Mouse (Mus musculus) megakaryocyte-erythroid progenitor cell, adult 5-6 weeks (primary cell): Measurements from ENCODE around the gene Ddhd1. TPM values are rescaled to one million over a fixed set of nuclear protein-coding genes. Genes with fewer than 3 reads are reported as not detected.

Experiments used
- ATAC-seq: replicated peaks from 2 replicates; pipeline ENCODE4 v1.8.0; 2016; ENCODE audit warnings: mild to moderate bottlenecking, inconsistent platforms; ENCODE audit not compliant: severe bottlenecking, poor library complexity, low FRiP score, low TSS enrichment
- total RNA-seq, 2 experiments: library from RNA; stranded (forward) in 1 of 2; stranded (reverse) in 1 of 2; fragments of 200-1000, 215-1000 nt in 1 of 2; fragments of >200 nt in 1 of 2; fragmentation: Nextera tagmentation in 1 of 2; gene quantifications; 2 replicates each; pipeline ENCODE4 v1.2.3; 2014 to 2017

The Ddhd1 gene
- total RNA-seq, 2 experiments from 2014 or later: 25.5 to 42.8 TPM

- ATAC-seq: no peak
These were observed 118.1 kb downstream of the Ddhd1 start for GRCm38 (mm10) chr14:45539659-45540468.

Other genes with a start within 250 kb of the Ddhd1 start
- not detected in 2 replicates for gene Fermt2, start 128.0 kb downstream of the Ddhd1 start, total RNA-seq (2014; fragmentation: Nextera tagmentation)
- not detected in 2 replicates for gene Fermt2, start 128.0 kb downstream of the Ddhd1 start, total RNA-seq (2017)